Mouse (Mus musculus) heart, adult 2 months (tissue): Measurements from ENCODE around the gene P2ry6.

Experiments used
- CTCF ChIP-seq: fragments of 200-600 bp; IDR thresholded peaks from 2 replicates; pipeline ENCODE4 v1.8.1; 2022; ENCODE audit warnings: antibody characterized with exemption, mild to moderate bottlenecking, moderate library complexity
- EP300 ChIP-seq: fragments of 200-500 bp; IDR thresholded peaks from 2 replicates; pipeline ENCODE4 v1.6.1; 2011; ENCODE audit warnings: low read depth, low read length, control low read depth; ENCODE audit not compliant: insufficient read depth

GRCm38 (mm10) chr7:100937481-100937880 is 37.0 kb downstream of the P2ry6 start:
- TF ChIP-seq CTCF, result no peak
- TF ChIP-seq EP300, result no peak
